Mouse (Mus musculus) kidney, postnatal 36 days (tissue): ENCODE measurements at regions not wholly inside any gene's neighbourhood (a gene's known extent, or its start where the extent isn't known, plus 50 kb on each side); places are given as distances from the start of the nearest gene placed in this dataset.

ENCODE experiments used
- DNase-seq, 2 experiments: peaks; one replicate each; pipeline ENCODE4 v3.0.0; 2021 to 2022; ENCODE audit warnings: mixed read lengths in 2 of 2

DNA sequence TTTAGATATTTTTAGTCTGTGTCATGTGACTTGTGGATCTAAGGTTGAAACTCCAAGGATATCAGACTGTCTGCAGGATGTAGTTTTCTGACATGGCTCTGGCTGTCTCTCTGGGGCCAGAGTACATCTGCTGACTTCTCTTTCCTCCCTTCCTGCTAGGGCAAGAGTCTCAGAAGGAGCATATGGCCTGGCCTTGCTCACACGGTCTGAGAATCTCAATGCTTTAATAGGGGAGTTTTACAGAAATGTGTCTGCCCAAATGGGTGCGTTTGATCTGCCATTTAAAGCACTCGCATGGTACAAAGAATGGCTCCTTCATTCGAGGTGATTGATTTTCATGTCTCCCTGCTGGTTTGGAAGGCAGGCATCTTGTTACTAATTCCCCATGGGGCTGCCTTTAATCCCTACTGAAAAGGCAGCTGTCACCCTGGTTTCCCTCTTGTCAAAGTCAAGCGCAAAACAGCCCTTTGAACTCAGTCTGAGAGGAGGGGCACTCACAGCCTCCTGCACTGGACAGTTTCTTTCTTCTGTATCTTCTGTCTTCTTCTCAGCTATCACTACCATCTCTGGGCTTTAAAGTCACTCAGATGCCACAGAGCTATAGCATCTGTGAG is 199.7 kb upstream of the Eef2kmt start:
- no peak for DNase-seq

DNA sequence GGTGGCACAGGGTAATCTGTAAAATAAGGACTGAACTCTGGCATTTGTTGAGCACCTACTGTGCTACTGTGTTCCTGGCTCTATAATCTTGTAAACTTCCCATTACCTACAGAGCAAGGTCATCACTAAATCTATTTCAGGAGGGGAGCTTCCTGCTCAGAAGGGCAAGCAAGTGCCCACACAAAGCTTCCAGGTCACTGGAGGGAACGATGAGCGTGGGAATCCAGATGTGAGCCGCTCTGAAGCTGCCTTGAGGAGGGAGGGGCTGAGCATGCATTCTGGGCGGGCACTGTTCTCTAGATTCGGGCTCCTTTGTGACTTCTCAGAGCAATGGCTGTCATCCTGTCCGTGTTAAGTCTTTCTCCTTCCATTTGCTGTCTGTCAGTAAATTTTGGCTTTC is 198.5 kb upstream of the Eef2kmt start:
- no peak for DNase-seq

DNA sequence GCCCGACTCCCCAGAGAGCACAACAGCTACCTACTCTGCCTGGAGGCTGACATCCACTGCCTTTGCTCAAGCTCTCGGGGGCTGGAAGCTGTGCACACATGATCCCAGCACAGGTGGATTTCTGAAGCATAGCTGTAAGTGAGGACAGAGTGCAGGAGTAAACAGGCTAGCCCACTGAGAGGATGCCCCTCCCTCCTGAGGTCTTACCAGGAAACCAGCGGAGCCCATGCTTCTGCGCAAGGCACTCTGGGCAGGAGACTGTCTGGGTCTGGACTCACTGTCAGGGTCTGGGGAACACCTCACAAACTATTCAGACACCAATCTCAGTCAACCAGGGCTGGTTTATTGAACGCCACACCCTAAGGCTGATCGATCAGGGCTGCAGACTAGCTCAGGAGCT is 197.2 kb upstream of the Eef2kmt start:
- no peak for DNase-seq

DNA sequence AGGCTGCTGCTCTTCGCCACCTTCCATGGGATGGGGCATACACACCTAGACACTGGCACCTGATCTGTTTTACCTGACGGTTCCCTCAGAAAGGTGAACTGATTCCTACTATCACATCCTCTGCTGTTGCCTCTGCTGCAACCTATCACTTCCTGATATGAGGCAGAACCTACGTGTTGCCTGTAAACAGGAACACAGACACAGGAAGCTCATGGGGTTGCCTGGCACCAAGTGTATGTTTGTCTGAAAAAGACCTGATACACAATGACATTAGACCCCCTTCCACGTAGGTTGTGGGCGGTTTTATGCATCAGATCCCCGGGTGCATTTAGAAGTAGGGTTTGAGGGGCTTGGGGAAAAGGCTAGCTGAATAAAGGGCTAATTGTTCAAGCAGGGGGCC is 190.0 kb upstream of the Eef2kmt start:
- no peak for DNase-seq

DNA sequence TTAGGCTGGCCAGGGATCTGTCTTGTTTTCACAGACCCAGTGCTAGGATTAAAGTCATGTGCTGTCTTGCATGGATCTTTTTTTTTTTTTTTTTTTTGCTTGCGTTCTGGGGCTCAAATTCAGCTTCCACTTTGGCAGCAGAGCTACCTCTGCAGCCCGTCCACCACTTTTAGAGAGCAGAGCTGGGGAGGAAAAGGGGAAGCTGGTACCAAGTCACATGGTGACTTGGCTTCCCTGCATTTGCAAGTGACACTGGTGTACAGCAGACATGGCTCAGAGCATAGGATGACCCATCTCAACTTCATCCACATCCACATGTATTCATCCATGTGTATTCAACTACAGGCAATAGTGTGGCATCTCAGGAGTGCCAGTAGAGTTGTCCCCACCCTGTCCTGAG is 189.0 kb upstream of the Eef2kmt start:
- DNase-seq = no peak

DNA sequence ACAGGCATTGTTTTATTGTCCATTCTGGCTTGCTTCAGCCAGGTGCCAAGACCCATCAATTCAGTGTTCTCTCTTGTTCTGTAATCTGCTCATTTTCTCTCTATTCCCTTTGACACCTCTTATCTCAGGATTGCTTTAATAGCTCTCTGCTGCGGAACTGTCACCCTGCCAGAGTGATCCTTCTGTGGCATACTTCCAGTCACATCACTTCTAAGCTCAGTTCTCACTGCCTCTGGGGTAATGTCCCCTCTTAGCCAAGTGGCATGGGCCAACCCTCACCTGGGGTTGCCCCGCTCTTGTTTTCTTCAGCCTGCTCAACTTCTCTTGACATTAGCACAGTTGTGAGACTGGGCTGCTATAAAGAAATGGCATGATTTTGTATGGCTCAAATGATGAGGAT is 183.9 kb upstream of the Eef2kmt start:
- no peak for DNase-seq

DNA sequence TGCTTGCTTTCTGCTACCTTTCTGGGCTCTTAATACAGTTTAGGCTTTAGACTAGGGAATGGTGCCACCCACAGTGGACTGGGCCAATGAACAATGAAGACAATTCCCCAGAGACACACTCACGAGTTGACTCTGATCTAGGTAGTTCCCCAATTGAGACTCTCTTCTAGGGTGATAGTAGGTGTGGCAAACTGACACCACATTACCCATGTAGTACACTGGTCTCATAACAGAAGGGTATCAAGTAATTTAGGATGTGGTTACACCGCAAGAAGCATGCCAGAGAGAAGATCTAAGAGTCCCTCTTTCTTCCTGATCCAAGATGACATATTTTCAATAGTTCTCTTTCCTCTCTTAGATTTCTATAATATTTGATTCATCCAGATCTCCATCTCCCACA is 182.6 kb upstream of the Eef2kmt start:
- DNase-seq = no peak

DNA sequence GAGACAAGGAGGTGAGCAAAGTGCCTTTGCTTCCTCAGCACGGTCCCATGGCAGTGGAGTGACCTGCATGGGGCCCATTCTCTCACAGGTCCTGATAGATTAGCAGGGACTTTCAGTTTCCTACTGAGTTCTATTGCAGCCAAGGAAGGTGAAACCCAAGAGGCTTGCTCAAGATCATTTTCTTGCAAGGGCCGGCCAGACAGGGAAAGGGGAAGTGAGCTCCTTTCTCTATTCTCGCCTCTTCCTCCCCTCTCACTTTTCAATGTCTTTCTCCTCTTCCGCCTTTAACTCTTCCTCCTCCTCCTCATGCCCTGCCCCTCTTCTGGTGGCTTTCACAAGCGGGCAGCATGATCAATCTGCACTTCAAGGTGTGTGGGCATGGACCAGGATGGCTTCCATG is 175.9 kb upstream of the Eef2kmt start:
- DNase-seq = no peak

DNA sequence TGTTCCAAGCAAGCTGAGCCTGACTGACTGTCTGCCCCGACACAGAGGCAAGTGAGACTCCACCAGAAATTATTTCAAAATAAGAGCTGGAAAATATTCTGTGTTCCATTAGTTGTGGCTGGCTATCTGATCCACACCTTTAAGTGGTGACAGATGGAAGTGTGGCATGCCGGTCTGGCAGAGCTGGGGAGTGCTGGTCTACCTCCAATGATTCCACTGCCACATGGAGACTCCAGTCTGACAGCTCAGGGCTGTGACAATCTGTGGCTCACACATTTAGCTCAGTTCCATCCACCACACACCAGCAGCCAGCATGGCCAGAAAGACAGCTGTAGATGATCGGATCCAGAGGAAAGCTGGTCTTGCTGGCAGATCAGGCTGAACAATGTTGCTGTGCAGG is 175.3 kb upstream of the Eef2kmt start:
- no peak for DNase-seq

DNA sequence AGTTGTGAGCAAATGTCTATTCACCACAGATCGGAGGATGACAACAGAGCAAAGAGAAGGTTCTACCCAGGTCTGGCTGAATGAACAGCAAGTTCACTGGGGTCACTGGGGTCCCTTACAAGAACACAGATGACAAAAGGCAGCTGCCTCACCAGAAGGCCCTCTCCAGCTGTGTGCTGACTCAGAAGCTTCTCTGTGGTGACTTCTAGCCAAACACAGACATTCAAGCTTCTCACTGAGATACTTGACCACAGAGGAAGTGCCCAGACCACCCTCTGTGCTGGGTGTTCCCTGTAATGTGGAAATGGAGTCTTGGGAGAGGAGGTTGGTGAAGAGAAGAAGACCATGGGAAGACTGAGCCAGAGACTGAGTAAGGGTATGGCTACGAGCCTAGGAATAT is 173.7 kb upstream of the Eef2kmt start:
- DNase-seq = peak; percentile 28 to 37

DNA sequence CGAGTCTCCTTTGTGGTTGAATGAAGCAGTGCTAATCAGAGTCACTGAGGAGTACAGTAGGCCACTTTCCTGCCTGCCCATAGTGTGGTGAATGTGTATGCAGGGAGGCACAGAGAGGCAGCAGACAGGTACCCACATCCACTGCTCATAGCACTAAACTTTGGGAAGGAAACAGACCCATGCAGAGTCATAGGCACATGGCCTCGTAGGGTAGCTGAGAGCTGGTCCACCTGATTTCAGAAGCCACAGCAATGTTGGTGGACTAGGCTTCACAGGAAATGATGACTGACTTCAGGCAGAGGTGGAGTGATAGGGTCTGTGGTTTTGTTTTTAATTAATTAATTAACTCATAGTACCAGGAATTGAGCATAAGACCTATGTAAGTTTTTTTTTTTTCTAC is 170.1 kb upstream of the Eef2kmt start:
- DNase-seq = no peak

DNA sequence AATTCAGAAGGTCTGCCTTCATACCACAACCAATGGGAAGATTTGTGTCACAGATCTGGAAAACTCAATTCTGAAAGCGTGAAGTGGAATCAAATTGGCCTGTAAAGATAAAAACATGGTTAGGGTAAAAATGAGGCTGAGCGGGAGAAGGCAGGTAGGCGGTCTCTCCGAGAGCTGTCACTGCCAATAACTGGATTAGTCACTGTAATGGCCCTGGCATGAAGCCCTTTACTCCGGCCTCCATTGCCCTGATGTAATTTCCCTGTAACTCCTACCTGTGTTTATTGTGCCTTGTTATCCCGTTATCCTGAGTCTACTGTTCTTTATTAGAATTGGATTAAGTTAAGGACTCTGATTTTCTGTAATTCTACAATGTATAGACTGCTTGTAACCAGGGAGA is 166.3 kb upstream of the Eef2kmt start:
- DNase-seq = no peak

DNA sequence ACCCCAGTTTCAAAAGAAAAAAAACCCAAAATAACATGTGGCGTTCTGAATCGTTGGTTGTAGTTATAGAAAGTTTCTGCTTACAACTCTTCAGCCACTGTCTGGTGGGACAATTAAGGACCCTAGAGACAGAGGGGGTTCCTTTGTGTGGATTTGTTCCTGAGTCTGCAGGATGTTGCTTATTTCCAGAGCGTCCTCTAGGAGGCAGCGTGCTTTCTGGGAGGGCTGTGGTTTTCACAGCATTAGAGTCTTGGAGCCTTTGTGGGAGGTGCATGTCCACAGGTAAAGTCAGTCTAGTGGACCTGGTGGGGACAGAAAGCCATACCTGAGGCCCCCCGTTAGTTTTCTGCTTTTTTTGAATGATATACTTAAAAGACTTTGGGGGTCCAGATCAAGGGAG is 165.8 kb upstream of the Eef2kmt start:
- no peak for DNase-seq

DNA sequence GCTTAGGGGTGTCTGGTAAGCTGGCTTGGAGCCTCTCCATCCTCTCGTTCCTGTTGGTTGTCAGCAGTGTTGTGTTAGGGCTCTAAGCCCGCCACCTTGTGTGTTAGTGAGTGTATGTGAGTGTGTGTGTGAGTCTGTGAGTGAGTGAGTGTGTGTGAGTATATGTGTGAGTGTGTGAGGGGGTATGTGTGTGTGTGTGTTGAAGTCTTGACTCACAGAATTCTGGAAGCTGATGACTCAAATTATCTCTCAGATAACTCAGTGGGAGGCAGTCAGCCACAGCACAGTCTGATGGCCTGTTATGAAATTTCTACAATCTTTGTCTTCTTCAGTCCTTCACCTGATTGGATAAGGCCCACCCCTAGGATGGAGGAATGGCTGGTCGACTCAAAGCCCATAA is 163.7 kb upstream of the Eef2kmt start:
- DNase-seq = no peak

DNA sequence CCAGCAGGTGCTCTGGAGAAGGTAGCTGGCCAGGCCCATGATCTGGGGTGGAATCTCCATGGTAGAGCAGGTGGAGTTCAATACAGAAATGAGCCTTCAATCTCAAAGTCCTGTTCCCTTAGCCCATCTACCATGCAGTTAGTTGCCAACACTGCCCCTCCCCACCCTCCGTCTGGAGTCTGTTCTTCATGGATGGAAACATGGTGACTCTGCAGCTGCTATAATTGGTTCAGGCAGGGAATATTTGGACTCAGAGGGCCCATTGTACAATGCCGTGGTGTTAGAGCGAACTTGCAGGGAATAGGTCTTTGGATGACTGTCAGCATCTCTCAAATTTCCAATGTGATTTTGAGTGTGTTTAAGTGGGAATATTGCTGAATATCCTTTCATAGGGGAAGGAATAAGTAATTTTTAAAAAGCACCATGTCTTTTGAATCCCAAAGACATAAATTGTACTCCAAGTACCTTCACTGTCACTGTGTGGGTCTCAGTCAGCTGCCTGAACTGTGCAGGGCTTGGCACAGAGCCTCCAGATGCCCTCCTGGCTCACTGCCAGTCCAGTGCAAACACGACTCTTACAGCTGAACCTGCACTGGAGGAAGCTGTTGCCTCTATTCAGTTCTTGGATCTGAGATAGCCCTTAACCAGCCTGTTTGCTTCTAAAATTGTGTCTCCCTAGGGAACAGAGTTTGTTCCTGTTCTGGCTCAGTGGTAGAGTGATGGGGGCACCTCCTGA is 162.8 kb upstream of the Eef2kmt start:
- DNase-seq = peak in 1 of 2 experiments; percentile 10

DNA sequence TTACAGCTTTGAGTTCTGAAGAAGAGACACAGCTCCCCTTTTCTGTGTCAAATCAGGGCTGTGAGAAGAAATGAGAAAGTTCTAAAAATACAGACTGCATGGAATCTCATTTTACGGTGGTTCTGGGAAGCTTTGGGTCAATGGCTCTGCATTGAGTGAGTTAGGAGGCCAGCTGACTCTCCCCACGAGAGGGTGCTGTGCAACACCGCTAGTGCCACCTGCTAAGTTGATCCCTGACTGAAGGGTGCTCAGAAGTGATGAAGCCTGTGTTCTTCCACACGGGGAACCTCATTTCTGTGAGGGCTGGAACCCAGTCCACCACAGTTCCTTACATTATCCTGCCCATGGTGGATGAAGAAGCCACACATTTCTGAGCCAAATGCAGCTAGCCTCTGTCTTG is 159.5 kb upstream of the Eef2kmt start:
- peak in 1 of 2 experiments; percentile 15 for DNase-seq

DNA sequence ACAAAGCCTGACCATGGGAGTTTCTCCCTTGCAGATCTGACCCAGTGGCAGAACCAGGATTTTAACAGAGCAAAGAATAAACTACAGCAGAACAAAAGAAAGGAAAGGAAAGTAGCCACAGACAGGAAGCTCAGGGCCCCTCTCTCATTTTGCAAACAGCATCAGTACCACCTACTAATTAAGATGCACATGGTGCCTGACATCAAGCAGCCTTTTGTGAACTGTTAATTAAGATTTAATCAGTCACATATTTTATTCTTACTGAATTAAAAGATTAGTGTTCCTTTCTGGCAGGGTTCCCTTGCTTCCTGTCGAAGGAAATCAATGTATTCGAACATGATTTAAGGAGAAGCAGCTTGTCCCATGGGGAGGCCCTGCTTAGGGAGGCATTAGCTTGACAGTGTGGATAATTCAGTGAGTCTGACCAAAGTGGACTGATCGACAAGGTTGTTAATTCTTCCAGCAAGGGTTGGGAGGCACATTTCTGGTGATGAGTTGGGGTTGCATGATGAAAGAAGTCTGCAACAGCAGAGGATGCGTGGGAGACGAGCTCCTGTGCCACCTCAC is 156.1 kb upstream of the Eef2kmt start:
- no peak for DNase-seq

DNA sequence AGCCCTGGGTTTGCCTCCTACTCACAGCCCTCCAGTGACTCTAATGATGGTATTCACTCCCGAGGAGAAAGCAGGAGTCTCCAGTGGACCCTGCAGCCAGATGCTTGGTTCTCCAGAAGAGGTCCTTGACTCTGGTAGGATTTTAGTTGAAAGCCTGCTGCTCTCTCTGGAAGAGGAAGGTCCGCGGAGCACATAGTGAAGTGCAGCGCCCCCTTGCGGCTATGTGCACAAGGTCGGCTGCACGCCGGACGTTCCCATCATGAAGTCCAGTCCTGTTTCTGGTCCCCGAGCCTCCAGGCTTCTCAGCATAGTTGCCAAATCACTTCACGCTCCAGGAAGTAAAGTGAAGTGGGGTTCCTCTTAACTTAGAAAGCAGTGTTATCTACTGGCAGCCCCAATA is 150.9 kb upstream of the Eef2kmt start:
- peak; percentile 56 to 87 for DNase-seq

DNA sequence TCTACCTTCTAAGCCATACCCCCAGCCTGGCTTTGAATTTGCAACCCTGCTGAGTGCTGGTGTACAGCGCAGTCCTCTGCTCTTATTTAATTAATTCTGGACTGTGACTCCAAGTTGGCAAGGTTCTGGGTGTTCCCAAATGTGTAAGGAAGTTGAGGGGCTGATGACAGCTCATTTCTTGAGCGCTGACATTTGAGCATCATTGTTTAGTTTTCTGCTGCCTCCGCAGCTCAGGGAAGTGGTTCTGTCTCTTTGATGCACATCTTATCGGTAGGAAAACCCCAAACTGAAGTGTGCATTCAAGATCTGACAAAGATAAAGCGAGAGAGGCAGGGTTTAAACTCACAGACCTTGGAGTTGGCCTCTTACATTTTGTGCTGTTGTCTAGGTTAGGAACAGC is 137.6 kb upstream of the Eef2kmt start:
- no peak for DNase-seq

DNA sequence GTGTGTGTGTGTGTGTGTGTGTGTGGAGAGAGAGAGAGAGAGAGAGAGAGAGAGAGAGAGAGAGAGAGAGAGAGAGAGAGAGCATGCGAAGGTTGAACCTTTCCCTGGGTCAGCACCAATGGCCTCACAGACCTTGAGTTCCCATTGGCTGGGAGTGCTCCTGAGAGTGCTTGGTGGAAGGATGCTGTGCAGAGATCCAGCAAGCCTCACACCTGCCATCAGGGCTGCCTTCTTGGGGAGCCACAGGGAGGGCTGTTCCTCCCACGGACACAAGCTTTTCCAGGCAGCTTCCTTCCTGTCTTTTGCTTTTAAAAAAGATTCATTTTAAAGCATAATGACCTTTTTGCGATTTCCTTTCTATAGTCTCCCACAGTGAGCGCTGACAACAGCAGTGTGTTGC is 127.1 kb upstream of the Eef2kmt start:
- DNase-seq = no peak

DNA sequence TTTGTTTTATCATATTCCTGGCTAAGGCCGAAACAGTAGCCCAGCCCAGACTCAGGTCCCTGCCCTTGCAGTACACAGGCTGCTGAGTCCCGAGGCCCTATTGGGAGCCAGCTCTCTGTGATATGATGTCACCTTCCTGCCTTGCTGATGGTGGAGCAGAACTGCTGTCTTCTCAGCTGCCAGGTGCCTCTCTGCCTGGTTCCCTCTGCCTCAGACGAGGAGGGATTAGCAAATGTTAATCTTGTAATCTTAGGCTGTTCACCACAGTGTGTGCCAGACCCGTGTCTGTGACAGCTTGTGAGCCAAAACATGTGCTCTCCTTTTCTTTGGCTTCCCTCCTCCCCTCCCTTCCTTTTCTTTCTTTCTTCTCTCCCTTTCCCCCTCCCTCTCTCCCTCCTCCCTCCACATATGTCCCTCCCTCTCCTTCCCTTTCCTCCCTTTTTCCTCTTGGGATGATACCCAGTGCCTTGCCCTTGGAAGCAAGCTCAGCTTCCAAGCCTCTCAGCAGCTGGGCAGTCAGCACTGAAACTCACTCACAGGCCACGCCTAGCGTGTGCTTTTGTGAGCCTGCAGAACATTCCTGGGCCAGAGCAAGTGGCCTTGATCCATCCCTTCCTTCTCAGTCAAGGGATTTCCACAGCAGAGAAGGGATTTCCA is 126.6 kb upstream of the Eef2kmt start:
- DNase-seq = no peak

DNA sequence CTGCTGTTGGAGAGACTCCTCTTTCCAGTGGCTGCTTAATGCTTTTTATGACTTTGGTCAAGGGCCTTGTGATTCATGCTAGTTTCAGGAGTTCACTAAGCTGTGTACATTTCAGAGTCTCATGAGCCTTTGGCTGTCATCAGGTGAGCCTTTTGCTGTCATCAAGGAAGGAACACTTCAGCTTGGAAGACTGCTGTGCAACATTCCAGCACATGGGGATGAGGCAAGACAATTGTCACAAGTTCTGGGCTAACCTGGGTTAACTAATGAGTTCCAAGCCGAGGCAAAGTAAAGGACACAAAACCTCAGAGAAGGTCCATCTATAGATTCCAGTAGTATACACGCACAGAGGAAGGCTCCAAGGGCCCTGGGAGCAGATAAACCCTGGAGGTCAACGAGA is 124.8 kb upstream of the Eef2kmt start:
- no peak for DNase-seq

DNA sequence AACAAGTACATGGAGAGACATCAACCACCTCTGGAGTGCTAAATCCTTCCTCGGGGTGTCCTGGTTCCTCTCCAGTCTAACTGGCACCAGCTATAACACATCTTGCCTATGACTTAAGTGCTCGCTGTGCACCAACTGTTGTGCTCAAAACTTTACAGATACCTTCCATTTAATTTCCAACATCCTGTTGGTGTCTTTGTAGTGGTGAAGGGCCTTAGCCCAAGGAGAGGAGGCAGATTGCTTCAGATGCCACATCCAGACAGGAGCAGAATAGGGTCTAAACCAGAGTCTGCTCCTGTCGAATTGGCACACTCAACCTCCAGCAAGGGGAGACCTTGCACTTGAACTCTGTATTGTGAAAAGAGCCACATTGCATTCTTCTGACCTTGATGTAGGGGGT is 121.2 kb upstream of the Eef2kmt start:
- DNase-seq = no peak
